Mouse (Mus musculus): ENCODE results near the gene Sun3. TPM values are rescaled to one million over a fixed set of nuclear protein-coding genes. Genes with fewer than 3 reads are reported as not detected.

The Sun3 gene
- total RNA-seq (2023) = not detected

GRCm38 (mm10) chr11:9048703-9049060 lies at the start of gene Sun3:
Gene Sun3 (minus strand): TSS chr11:9048991.

DNA sequence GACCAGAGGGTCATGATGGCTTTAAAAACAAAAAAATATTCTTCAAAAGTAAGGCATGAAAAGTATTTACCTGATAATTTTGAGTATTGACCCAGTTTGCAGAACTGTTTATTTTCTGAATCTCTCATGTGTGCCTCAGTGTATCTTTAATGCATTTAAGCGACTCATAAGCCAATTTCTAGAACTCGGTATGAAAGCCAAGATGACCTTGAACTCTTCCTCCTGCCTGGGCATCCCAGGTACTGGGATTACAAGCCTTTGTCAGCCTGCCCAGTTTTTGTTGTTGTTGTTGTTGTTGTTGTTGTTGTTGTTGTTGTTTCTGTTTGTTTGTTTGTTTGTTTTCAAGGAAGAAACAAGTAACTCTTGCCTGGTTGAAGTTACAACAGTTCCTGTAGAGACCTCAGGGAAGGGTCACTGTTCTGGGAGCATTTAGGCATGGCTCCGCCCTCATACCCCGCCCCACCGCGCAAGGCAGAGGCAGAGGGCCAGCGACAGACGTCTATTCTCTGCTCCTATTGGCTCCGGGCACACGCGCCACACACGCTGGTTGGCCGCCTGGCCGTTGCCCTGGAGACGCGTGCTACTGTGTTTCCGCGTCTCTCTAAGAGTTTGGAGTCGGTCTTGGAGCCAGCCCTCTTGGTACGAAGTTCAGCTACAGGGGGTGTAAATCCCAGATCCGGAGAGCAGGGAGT lies 634 bp downstream of the Sun3 start, which contains the start of gene Gm11992:
Gene Gm11992, plus strand, starts transcription at position 584 of the 692 bp plus-strand sequence.

DNA sequence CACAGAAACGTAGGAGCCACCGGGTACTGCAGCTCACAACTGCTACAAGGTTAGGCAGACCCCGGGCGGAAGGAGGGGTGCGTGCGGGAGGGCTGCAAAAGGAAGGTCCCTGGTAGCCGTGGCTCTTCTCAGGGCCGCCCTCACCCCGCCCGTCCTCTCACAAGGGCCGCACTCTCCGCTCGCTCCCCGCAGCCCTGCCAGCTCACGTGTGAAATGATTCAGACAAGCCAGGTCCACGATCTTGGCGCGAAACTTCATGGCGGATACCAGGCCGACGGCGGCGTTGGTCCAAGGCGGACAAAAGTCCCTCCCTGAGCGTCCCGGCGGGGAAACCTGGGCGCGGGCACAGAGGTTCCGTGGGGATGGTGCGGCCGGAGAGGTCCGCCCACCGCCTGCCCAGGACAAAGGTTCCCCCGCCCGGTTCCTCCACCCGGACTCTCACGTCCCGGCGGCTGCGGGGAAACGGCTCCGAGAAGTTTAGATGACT lies 37.9 kb downstream of the Sun3 start, which contains the start of gene Hus1:
Gene Hus1, minus strand, starts transcription at position 339 of the 487 bp plus-strand sequence.

DNA sequence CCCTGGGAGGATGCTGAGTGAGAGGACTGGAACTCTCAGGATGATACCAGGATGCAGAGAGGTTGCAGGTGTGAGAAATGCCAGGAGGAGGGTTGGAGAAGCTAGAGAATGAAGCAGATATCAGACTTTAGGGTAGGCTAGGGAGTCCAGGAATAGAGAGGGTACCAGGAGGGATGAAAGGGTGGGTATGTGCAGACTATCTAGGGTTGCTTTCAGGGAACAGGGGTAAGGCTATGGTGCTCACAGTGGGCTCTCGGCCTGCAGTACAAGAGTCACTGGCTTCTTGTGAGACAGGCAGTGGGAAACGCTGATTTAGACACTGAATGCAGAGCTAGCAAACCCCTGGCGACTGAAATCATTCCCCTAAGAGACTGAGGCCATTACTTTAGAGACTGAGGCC lies 75.6 kb downstream of the Sun3 start, which contains the start of gene Pkd1l1:
Gene Pkd1l1, minus strand, starts transcription at position 101 of the 400 bp plus-strand sequence.

Other genes starting within 250 kb of the Sun3 start
- gene Pkd1l1, start 75.7 kb downstream of the Sun3 start, total RNA-seq (2023) = under 1 TPM; 0.26 to 0.40 TPM
- 1 to 10 TPM; 9.0 to 9.2 TPM for gene Hus1, start 37.8 kb downstream of the Sun3 start, total RNA-seq (2023)
- gene Gm11992, start 397 bp downstream of the Sun3 start, total RNA-seq (2023) = under 1 TPM; 0.13 to 0.82 TPM
- gene Upp1, start 69.1 kb upstream of the Sun3 start, total RNA-seq (2023) = 1 to 10 TPM; 1.9 to 6.6 TPM
- gene Abca13, start 143.0 kb upstream of the Sun3 start, total RNA-seq (2023) = 100 to 1,000 TPM; 128 to 143 TPM